Mouse (Mus musculus) stomach, postnatal 0 days (tissue): ENCODE results near the gene Nicn1. TPM values are rescaled to one million over a fixed set of nuclear protein-coding genes. Genes with fewer than 3 reads are reported as not detected.

ENCODE experiments used
- ATAC-seq: fragments of 200-750 bp; cut with Nextera tagmentation; 2 replicates; pipeline ENCODE4 v1.8.0; 2017; ENCODE audit not compliant: low FRiP score, low TSS enrichment
- DNase-seq: peaks from one replicate; pipeline ENCODE4 v3.0.0-alpha.2; 2016; ENCODE audit warnings: low spot score
- H3K27ac ChIP-seq: fragments of 300-500 bp; sonication (generic); replicated peaks from 2 replicates; pipeline ENCODE4 v1.5.1; 2014; ENCODE audit warnings: mild to moderate bottlenecking, control low read depth
- H3K27me3 ChIP-seq: fragments of 300-500 bp; sonication (generic); 2 replicates; pipeline ENCODE4 v1.6.1; 2014; ENCODE audit warnings: low read length; ENCODE audit not compliant: control insufficient read depth, insufficient read depth
- H3K36me3 ChIP-seq: fragments of 300-500 bp; sonication (generic); 2 replicates; pipeline ENCODE4 v1.6.1; 2014; ENCODE audit warnings: low read length, mixed read lengths; ENCODE audit not compliant: control insufficient read depth, insufficient read depth
- H3K4me1 ChIP-seq: fragments of 300-500 bp; sonication (generic); replicated peaks from 2 replicates; pipeline ENCODE4 v1.6.1; 2014; ENCODE audit warnings: antibody characterized with exemption; ENCODE audit not compliant: control insufficient read depth, insufficient read depth
- H3K4me2 ChIP-seq: fragments of 300-500 bp; sonication (generic); replicated peaks from 2 replicates; pipeline ENCODE4 v1.6.1; 2014; ENCODE audit warnings: low read depth, mild to moderate bottlenecking, control low read depth, moderate library complexity
- H3K4me3 ChIP-seq: fragments of 300-500 bp; sonication (generic); 2 replicates; pipeline ENCODE4 v1.5.1; 2014; ENCODE audit warnings: low read depth, low read length, control low read depth
- H3K9ac ChIP-seq: fragments of 300-500 bp; sonication (generic); 2 replicates; pipeline ENCODE4 v1.6.1; 2014; ENCODE audit warnings: mild to moderate bottlenecking, low read length, control low read depth, mixed read lengths
- H3K9me3 ChIP-seq: fragments of 300-500 bp; sonication (generic); 2 replicates; pipeline ENCODE4 v1.6.1; 2016; ENCODE audit warnings: low read length; ENCODE audit not compliant: control insufficient read depth
- CTCF ChIP-seq: IDR thresholded peaks from 2 replicates; pipeline ENCODE4 v1.5.1; 2016; ENCODE audit warnings: antibody characterized with exemption, low read depth, mild to moderate bottlenecking, moderate library complexity
- EP300 ChIP-seq: optimal IDR thresholded peaks from 2 replicates; pipeline ENCODE3; 2016; ENCODE audit warnings: antibody characterized with exemption
- WGBS: fragments of 180-500 bp; shearing (Covaris S2); extraction: QIAGEN DNeasy Blood & Tissue Kit; methylation state at CpG from one replicate; pipeline ENCODE4 v1.1.7; 2014; 5-methylcytosine and 5-hydroxymethylcytosine counted together
- polyA plus RNA-seq: library from polyadenylated mRNA; unstranded; fragments of >200 nt; fragmentation: Nextera tagmentation; extraction: Ambion mirVana; gene quantifications from 2 replicates; pipeline ENCODE4 v1.2.1, GENCODE M21; 2015

The Nicn1 gene
- polyA plus RNA-seq, 1 experiment from 2014 or later = 17.3 TPM

DNA sequence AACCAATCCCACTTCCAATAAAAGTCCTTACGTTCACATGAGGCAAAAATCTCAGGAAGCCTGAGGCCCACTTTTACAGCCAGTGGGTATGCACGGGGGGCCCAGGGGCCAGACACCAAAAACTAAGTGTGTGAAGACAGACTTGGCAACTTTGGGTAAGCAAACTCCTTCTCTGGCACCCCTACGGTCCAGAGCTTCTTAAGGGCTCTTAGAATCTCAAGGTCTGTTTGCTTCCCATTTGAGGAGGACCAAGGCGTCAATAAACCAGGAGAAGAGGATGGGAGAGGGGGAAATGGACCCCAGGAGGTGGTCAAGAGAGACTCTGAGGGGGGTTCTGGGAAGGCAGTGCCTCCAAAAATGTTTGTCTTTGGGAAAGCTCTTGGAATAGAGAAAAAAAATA lies 16.7 kb upstream of the Nicn1 start:
- no peak for ATAC-seq

DNA sequence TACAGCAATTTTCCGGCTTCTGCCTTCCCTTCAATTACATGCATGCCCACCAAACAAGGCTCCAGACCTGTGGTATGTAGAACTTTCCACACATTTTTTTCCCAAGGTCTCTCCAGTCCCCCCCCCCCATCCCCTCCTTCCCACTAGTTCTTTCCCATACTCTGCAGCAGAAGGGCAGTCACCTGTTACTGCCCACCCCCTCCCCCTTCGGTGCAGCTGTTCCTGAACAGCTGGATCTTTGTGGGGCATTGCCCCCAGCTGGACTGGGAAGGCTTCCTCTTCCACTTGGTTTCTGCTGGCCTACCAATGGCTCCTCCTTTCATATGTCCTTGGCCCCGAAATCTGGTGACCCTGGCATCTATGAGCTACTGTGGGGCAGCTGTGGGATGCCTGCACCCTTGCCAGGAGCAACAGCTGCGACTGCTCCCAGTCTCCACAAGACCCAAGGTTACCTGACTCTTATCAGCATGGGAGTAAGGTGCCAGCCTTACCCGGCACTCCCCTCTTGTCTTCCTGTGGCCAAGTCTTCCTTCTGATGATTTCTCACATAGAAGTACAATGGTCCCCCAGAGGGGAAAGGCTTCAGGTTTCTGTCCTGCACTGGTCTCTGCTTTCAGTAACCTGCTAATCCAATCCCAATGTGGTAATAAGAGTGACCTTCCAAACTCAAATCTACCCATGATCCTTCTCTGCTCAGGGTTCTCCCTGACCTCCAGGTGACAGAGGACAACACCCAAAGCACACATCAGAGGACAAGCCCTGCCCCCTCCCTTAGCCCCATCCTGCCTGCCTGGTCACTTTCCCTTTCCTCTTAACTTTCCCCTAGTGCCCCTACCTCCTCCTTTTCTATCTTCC lies 15.5 kb upstream of the Nicn1 start:
- no peaks in the 10 kb centered on the region for H3K27me3 ChIP-seq
- no peaks in the 10 kb centered on the region for H3K4me1 ChIP-seq
- no peaks in the 10 kb centered on the region for H3K9me3 ChIP-seq
- peak overlapping the region; percentile 53; the same call in 1 of the 2 replicates for H3K27ac ChIP-seq
- peak; percentile 82 for ATAC-seq
- TF ChIP-seq CTCF = no peak
- no peak for TF ChIP-seq EP300
- peak; percentile 60 for DNase-seq
- WGBS = 65% methylated on average over 5 of the region's 5 CpGs
- H3K4me3 ChIP-seq = no peak overlapping the region
- H3K36me3 ChIP-seq = no peaks in the 10 kb centered on the region
- H3K9ac ChIP-seq = no peak overlapping the region
- H3K4me2 ChIP-seq = no peak overlapping the region

More for the DNA sequence above, 16.7 kb upstream of the Nicn1 start:
- Histone ChIP-seq H3K4me2 (no peak overlapping the region), H3K27me3 (no peaks in the 10 kb centered on the region), H3K9me3 (no peaks in the 10 kb centered on the region), H3K4me3 (no peak overlapping the region), H3K36me3 (no peaks in the 10 kb centered on the region), H3K9ac (no peak overlapping the region), H3K27ac (no peak overlapping the region), H3K4me1 (no peaks in the 10 kb centered on the region)
- no peak for TF ChIP-seq CTCF
- no peak for TF ChIP-seq EP300
- 77% methylated on average over 4 of the region's 4 CpGs for WGBS
- DNase-seq = no peak

DNA sequence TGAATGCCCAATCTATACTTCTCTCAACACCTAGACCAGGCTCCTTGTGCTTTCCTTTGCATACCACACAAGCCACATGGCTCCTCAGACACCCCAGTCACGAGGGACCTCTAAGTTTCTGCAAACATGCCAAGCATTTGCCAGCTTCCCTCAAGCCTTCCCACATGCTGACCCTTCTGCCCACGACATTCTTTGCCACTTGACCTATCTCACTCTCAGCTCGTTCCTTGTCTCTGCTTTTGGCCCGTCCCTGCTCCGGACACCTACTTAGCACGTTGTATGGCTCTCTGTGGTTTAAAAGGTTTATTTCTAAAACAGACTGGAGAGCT lies 14.9 kb upstream of the Nicn1 start:
- 49% methylated on average over 6 of the region's 6 CpGs for WGBS
- Histone ChIP-seq H3K9me3 (no peaks in the 10 kb centered on the region), H3K9ac (no peak overlapping the region), H3K36me3 (no peaks in the 10 kb centered on the region), H3K4me2 (no peak overlapping the region), H3K27ac (0 out of 2 replicates have a peak overlapping the region, but pooled peaks have one; percentile 13), H3K4me3 (no peak overlapping the region), H3K4me1 (no peaks in the 10 kb centered on the region), H3K27me3 (no peaks in the 10 kb centered on the region)
- no peak for DNase-seq
- no peak for TF ChIP-seq EP300
- TF ChIP-seq CTCF = no peak
- ATAC-seq = 0 out of 2 replicates have a peak, but pooled peaks have one; percentile 1

DNA sequence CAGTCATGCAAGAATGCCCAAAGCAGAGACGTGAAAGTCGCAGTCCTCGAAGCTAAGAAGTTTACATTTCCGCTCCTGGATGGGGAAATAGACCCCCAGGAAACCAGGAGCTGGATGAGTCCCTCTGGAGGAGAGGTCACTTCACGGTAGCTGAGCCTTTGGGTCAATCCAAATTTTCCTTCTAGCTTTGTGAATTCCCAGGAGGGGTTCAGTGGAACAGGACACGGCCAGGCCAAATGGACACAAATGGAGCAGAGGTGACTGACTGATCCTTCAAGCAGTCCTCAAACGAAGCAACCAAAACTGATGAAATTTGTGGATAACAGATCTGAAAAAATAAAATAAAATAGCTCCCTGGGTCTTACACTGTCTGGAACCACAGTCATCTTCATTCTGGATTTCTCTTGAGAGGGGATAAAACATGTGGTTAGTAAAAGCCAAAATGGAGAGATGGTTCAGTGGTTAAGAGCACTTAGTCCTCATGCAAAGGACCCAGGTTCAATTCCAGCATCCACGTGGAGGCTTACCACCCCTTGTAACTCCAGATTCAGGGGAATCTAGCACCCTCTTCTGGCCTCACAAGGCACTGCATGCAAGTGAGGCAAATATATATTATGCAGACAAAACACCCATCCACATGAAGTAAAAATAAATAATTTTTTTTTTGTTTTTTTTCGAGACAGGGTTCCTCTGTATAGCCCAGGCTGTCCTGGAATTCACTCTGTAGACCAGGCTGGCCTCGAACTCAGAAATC lies 11.4 kb upstream of the Nicn1 start:
- Histone ChIP-seq H3K27ac (no peak overlapping the region), H3K4me1 (no peaks in the 10 kb centered on the region), H3K9me3 (no peaks in the 10 kb centered on the region), H3K27me3 (no peaks in the 10 kb centered on the region), H3K36me3 (no peaks in the 10 kb centered on the region), H3K4me3 (no peak overlapping the region), H3K9ac (no peak overlapping the region), H3K4me2 (no peak overlapping the region)
- no peak for ATAC-seq
- TF ChIP-seq CTCF (peak; percentile 75), EP300 (no peak)
- DNase-seq = peak; percentile 52
- WGBS = 61% methylated on average over 10 of the region's 10 CpGs

DNA sequence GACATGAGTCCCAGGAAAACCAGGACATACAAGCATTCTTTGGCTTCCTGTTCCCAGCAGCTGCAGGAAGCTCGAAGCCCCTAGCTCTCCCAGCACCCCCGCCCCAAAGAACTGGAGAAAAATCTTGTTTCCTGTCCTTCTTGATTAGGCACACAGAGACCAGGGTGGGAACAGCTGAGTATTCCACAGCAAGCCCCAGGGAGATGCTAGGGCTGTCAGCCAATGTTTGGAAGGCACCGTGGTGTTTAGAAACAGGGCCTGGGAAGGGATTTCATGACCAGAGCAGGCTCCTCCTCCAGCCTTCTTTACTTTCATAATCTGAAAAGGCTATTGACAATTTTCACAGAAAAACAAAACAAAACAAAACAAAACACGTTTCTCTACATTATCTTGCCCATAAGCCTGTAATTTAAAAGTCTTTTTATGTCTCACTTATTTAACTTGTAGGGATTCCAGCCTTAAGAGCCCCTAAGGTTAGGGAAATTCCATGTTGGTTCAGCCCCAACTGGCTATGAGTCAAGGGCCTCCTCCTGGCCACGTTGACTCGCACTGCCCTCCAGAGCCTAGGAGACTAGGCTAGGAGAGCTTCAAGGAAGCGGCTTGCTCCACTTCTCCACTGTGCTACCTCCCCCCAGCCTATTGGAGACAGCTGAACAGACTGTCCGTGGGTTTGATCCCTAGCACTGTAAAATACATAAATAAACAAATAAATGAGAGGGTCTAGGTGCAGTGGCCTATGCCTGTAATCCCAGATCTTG lies 10.0 kb upstream of the Nicn1 start:
- Histone ChIP-seq H3K36me3 (no peaks in the 10 kb centered on the region), H3K4me2 (no peak overlapping the region), H3K9me3 (no peaks in the 10 kb centered on the region), H3K9ac (no peak overlapping the region), H3K4me1 (no peaks in the 10 kb centered on the region), H3K27me3 (no peaks in the 10 kb centered on the region), H3K4me3 (no peak overlapping the region), H3K27ac (peak overlapping the region; percentile 73)
- TF ChIP-seq EP300 (no peak), CTCF (peak; percentile 27)
- WGBS = 23% methylated on average over 8 of the region's 8 CpGs
- peak; percentile 73 for ATAC-seq
- DNase-seq = no peak
